Mouse (Mus musculus) hindbrain, embryonic 15.5 days (tissue): ENCODE results near the gene Gm20388. TPM values are rescaled to one million over a fixed set of nuclear protein-coding genes. Genes with fewer than 3 reads are reported as not detected.

Experiments
- ATAC-seq: fragments of 200-750 bp; cut with Nextera tagmentation; 2 replicates; pipeline ENCODE4 v1.8.0; 2017; ENCODE audit warnings: low read depth, moderate number of reproducible peaks, moderate TSS enrichment; ENCODE audit not compliant: low FRiP score
- H3K27ac ChIP-seq: fragments of 300-500 bp; sonication (generic); replicated peaks from 2 replicates; pipeline ENCODE4 v1.5.1; 2015; ENCODE audit warnings: mild to moderate bottlenecking, inconsistent platforms
- H3K27me3 ChIP-seq: fragments of 300-500 bp; sonication (generic); 2 replicates; pipeline ENCODE4 v1.6.1; 2015; ENCODE audit warnings: control low read depth, inconsistent platforms
- H3K36me3 ChIP-seq: fragments of 300-500 bp; sonication (generic); 2 replicates; pipeline ENCODE4 v1.6.1; 2015; ENCODE audit warnings: control low read depth, inconsistent platforms
- H3K4me1 ChIP-seq: fragments of 300-500 bp; sonication (generic); replicated peaks from 2 replicates; pipeline ENCODE4 v1.6.1; 2015; ENCODE audit warnings: control low read depth, inconsistent platforms
- H3K4me2 ChIP-seq: fragments of 300-500 bp; sonication (generic); 2 replicates; pipeline ENCODE4 v1.6.1; 2015; ENCODE audit warnings: moderate library complexity, mild to moderate bottlenecking, inconsistent platforms
- H3K4me3 ChIP-seq: fragments of 300-500 bp; sonication (generic); 2 replicates; pipeline ENCODE4 v1.5.1; 2015; ENCODE audit warnings: mild to moderate bottlenecking, inconsistent platforms
- H3K9ac ChIP-seq: fragments of 300-500 bp; sonication (generic); 2 replicates; pipeline ENCODE4 v1.6.1; 2015; ENCODE audit warnings: inconsistent platforms
- H3K9me3 ChIP-seq: fragments of 300-500 bp; sonication (generic); 2 replicates; pipeline ENCODE4 v1.6.1; 2016; ENCODE audit warnings: control low read depth, inconsistent platforms
- WGBS: fragments of 180-500 bp; shearing (Covaris S2); methylation state at CpG from one replicate; pipeline ENCODE4 v1.1.7; 2015; 5-methylcytosine and 5-hydroxymethylcytosine counted together
- polyA plus RNA-seq: library from polyadenylated mRNA; unstranded; fragments of >200 nt; fragmentation: Nextera tagmentation; extraction: Ambion mirVana; gene quantifications from 2 replicates; pipeline ENCODE4 v1.2.1, GENCODE M21; 2015

The Gm20388 gene
- polyA plus RNA-seq, 1 experiment from 2014 or later = 5.4 TPM

- H3K36me3 ChIP-seq = peaks cover 9% of the 10 kb centered on the region
- H3K9me3 ChIP-seq = no peaks in the 10 kb centered on the region
- ATAC-seq = no peak
- peaks cover 67% of the 10 kb centered on the region for H3K4me1 ChIP-seq
- no peak overlapping the region for H3K4me3 ChIP-seq
- H3K4me2 ChIP-seq = no peak overlapping the region
- WGBS = 86% methylated on average over 12 of the region's 12 CpGs
- H3K9ac ChIP-seq = no peak overlapping the region
- 0 out of 2 replicates have a peak overlapping the region, but pooled peaks have one; percentile 23 for H3K27ac ChIP-seq
- no peaks in the 10 kb centered on the region for H3K27me3 ChIP-seq
Observed at GRCm38 (mm10) chr8:121620801-121621516, 1710.3 kb downstream of the Gm20388 start.

GRCm38 (mm10) chr8:121621879-121622278 is 1711.2 kb downstream of the Gm20388 start:
- no peak overlapping the region for H3K4me2 ChIP-seq
- H3K4me1 ChIP-seq = peaks cover 73% of the 10 kb centered on the region
- H3K9me3 ChIP-seq = no peaks in the 10 kb centered on the region
- no peak overlapping the region for H3K4me3 ChIP-seq
- no peaks in the 10 kb centered on the region for H3K27me3 ChIP-seq
- H3K36me3 ChIP-seq = peaks cover 12% of the 10 kb centered on the region
- WGBS = 54% methylated on average over 1 of the region's 1 CpGs
- ATAC-seq = no peak
- no peak overlapping the region for H3K27ac ChIP-seq
- H3K9ac ChIP-seq = no peak overlapping the region

- no peaks in the 10 kb centered on the region for H3K9me3 ChIP-seq
- H3K4me3 ChIP-seq = no peak overlapping the region
- no peaks in the 10 kb centered on the region for H3K27me3 ChIP-seq
- no peak overlapping the region for H3K27ac ChIP-seq
- peaks cover 73% of the 10 kb centered on the region for H3K4me1 ChIP-seq
- no peak for ATAC-seq
- WGBS = 57% methylated on average over 8 of the region's 8 CpGs
- H3K4me2 ChIP-seq = no peak overlapping the region
- no peak overlapping the region for H3K9ac ChIP-seq
- peaks cover 13% of the 10 kb centered on the region for H3K36me3 ChIP-seq
Observed at GRCm38 (mm10) chr8:121623043-121623442, 1712.4 kb downstream of the Gm20388 start.

DNA sequence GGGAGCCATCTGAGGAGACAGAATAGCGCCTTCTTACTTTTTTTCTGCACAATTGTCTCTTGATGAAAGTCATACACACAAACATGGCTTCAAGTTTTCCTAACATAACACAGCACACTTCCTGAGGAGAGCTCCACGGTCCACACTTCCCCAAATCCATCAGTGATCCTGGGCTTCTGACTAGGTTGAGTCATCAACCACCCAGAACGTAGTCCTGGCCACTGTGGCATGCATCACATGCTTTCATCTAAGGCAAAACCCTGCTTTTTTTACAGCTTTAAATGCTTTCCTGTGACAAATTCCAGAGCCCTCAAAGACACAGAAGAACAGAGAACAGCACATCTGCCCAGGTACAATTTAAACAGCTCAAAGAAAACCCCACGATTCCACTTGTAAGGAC is 1718.0 kb downstream of the Gm20388 start:
- WGBS = 93% methylated on average over 4 of the region's 4 CpGs

GRCm38 (mm10) chr8:121631645-121632071 is 1721.0 kb downstream of the Gm20388 start:
- WGBS = 68% methylated on average over 7 of the region's 7 CpGs
- Histone ChIP-seq H3K9me3 (no peaks in the 10 kb centered on the region), H3K4me2 (no peak overlapping the region), H3K27me3 (no peaks in the 10 kb centered on the region), H3K27ac (no peak overlapping the region; the same call in 1 of the 2 replicates), H3K9ac (no peak overlapping the region), H3K36me3 (peaks cover 12% of the 10 kb centered on the region), H3K4me3 (no peak overlapping the region), H3K4me1 (peaks cover 33% of the 10 kb centered on the region)
- ATAC-seq = 0 out of 2 replicates have a peak, but pooled peaks have one; percentile 21

More for the DNA sequence above, 1718.0 kb downstream of the Gm20388 start:
- Histone ChIP-seq H3K4me3 (no peak overlapping the region), H3K27me3 (no peaks in the 10 kb centered on the region), H3K9me3 (no peaks in the 10 kb centered on the region), H3K36me3 (peaks cover 15% of the 10 kb centered on the region), H3K4me2 (no peak overlapping the region), H3K9ac (no peak overlapping the region), H3K27ac (no peak overlapping the region), H3K4me1 (peaks cover 40% of the 10 kb centered on the region)
- no peak for ATAC-seq

- no peak for ATAC-seq
Observed at GRCm38 (mm10) chr8:121632401-121632800, 1721.8 kb downstream of the Gm20388 start.

GRCm38 (mm10) chr8:121635534-121635933 is 1724.9 kb downstream of the Gm20388 start:
- 85% methylated on average over 6 of the region's 6 CpGs for WGBS
- H3K27me3 ChIP-seq = no peaks in the 10 kb centered on the region
- no peak overlapping the region for H3K4me2 ChIP-seq
- ATAC-seq = no peak
- peaks cover 52% of the 10 kb centered on the region for H3K4me1 ChIP-seq
- no peak overlapping the region for H3K9ac ChIP-seq
- no peak overlapping the region for H3K27ac ChIP-seq
- no peaks in the 10 kb centered on the region for H3K36me3 ChIP-seq
- no peak overlapping the region for H3K4me3 ChIP-seq
- H3K9me3 ChIP-seq = no peaks in the 10 kb centered on the region

More at GRCm38 (mm10) chr8:121632401-121632800, 1721.8 kb downstream of the Gm20388 start:
- Histone ChIP-seq H3K9ac (no peak overlapping the region), H3K4me3 (no peak overlapping the region), H3K27ac (no peak overlapping the region; the same call in 1 of the 2 replicates), H3K36me3 (peaks cover 11% of the 10 kb centered on the region), H3K4me1 (peaks cover 40% of the 10 kb centered on the region), H3K9me3 (no peaks in the 10 kb centered on the region), H3K27me3 (no peaks in the 10 kb centered on the region), H3K4me2 (no peak overlapping the region)
- WGBS = 80% methylated on average over 5 of the region's 5 CpGs

- ATAC-seq = no peak
- Histone ChIP-seq H3K9ac (no peak overlapping the region), H3K4me3 (no peak overlapping the region), H3K27ac (peak overlapping the region; percentile 43), H3K36me3 (no peaks in the 10 kb centered on the region), H3K27me3 (no peaks in the 10 kb centered on the region), H3K4me1 (peaks cover 56% of the 10 kb centered on the region), H3K4me2 (no peak overlapping the region), H3K9me3 (no peaks in the 10 kb centered on the region)
- 82% methylated on average over 8 of the region's 8 CpGs for WGBS
Observed at GRCm38 (mm10) chr8:121636180-121636579, 1725.5 kb downstream of the Gm20388 start.

GRCm38 (mm10) chr8:121642804-121643203 is 1732.2 kb downstream of the Gm20388 start:
- no peaks in the 10 kb centered on the region for H3K9me3 ChIP-seq
- no peak for ATAC-seq
- no peaks in the 10 kb centered on the region for H3K36me3 ChIP-seq
- H3K4me3 ChIP-seq = no peak overlapping the region
- peaks cover 76% of the 10 kb centered on the region for H3K4me1 ChIP-seq
- 70% methylated on average over 3 of the region's 3 CpGs for WGBS
- H3K27ac ChIP-seq = 0 out of 2 replicates have a peak overlapping the region, but pooled peaks have one; percentile 2
- 0 out of 2 replicates have a peak overlapping the region, but pooled peaks have one; percentile 14 for H3K9ac ChIP-seq
- H3K4me2 ChIP-seq = no peak overlapping the region; the same call in 1 of the 2 replicates
- no peaks in the 10 kb centered on the region for H3K27me3 ChIP-seq

DNA sequence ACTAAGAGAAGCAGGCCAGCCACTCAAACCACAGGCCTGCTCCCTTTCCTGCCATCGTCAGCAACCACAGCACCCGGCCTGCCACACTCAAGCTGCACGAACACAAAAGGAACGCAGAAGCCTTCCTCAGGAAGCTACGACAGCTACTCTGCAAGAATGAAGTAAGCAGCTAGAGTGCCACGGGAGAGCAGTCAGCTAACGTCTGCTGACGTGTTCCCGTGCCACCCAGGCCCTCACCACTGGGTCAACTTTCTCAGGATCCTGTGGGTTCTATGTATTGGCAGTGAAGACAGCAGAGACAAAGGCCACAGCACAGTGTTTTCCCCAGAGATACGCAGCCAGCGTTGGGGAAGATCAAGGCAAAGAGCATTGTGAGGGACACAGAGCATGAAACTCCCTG is 1732.7 kb downstream of the Gm20388 start:
- Histone ChIP-seq H3K4me1 (peaks cover 76% of the 10 kb centered on the region), H3K9ac (0 out of 2 replicates have a peak overlapping the region, but pooled peaks have one; percentile 14)
- WGBS = 36% methylated on average over 11 of the region's 11 CpGs

DNA sequence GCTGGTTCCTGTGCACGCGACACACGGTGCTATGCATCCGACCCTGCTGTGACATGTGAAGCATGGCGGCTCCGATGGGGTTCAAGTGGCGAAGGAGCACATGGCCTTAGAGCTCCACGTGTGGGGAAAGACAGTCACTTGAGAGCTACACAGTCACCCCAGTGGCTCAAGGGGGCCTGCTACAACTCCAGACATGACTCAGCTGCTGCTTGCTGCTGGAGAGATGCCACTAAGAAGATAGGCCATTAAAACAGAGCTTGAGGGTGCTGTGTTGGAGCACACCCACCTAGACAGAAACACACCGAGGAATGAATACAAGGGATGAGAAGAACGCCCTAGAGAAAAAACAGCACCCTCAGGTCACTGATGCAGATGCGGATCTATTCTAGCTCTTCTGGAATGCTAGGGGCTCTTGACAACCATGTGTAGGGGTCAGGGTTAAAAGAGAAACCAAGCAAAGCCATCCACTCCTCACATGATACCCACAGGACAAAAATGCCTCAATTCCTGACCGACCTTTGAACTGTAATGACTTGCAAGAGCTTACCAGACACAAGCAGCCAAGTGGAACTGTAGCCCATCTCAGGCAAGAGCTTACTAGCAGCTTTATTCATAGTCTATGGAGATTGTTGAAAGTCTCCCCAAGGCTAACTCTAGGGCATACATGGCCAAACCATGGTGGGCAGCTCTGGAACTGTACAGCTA is 1737.0 kb downstream of the Gm20388 start:
- H3K9me3 ChIP-seq = no peaks in the 10 kb centered on the region
- no peak overlapping the region; the same call in 1 of the 2 replicates for H3K27ac ChIP-seq
- ATAC-seq = no peak
- WGBS = 71% methylated on average over 12 of the region's 12 CpGs
- peak overlapping the region; percentile 73 for H3K4me2 ChIP-seq
- no peaks in the 10 kb centered on the region for H3K36me3 ChIP-seq
- no peak overlapping the region for H3K4me3 ChIP-seq
- peaks cover 85% of the 10 kb centered on the region for H3K4me1 ChIP-seq
- no peak overlapping the region for H3K9ac ChIP-seq
- H3K27me3 ChIP-seq = no peaks in the 10 kb centered on the region

More for the DNA sequence above, 1732.7 kb downstream of the Gm20388 start:
- no peaks in the 10 kb centered on the region for H3K9me3 ChIP-seq
- no peaks in the 10 kb centered on the region for H3K27me3 ChIP-seq
- no peaks in the 10 kb centered on the region for H3K36me3 ChIP-seq
- H3K4me2 ChIP-seq = no peak overlapping the region
- no peak overlapping the region for H3K4me3 ChIP-seq
- H3K27ac ChIP-seq = no peak overlapping the region; the same call in 1 of the 2 replicates
- no peak for ATAC-seq

DNA sequence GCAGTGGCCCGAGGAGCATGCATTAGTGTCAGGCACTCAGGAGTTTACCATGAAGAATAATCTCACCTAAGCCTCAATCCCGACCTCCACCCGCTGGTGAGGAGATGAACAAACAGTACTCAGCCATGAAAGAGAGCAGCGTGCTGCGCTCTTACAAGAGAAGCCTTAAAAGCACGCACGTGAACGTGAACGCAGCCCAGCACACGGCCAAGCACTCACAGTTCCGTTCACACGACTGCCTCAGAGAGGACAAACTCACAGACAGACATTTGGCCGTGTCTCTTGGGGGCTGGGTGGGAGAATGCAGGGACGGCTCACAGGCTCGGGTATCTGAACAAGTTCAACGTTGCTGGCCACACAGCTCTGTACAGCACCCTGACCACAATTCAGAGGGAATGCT is 1737.8 kb downstream of the Gm20388 start:
- no peak overlapping the region for H3K27ac ChIP-seq
- no peak for ATAC-seq
- peaks cover 77% of the 10 kb centered on the region for H3K4me1 ChIP-seq
- peak overlapping the region; percentile 73 for H3K4me2 ChIP-seq
- no peak overlapping the region; the same call in 1 of the 2 replicates for H3K9ac ChIP-seq
- H3K27me3 ChIP-seq = no peaks in the 10 kb centered on the region
- H3K4me3 ChIP-seq = peak overlapping the region; percentile 65
- no peaks in the 10 kb centered on the region for H3K9me3 ChIP-seq
- 45% methylated on average over 16 of the region's 16 CpGs for WGBS
- no peaks in the 10 kb centered on the region for H3K36me3 ChIP-seq
